Mouse (Mus musculus) heart, embryonic 16.5 days (tissue): Measurements from ENCODE around the gene Pde6g. TPM values are rescaled to one million over a fixed set of nuclear protein-coding genes. Genes with fewer than 3 reads are reported as not detected.

Source experiments
- ATAC-seq: fragments of 200-750 bp; cut with Nextera tagmentation; replicated peaks from 2 replicates; pipeline ENCODE4 v1.8.0; 2017; ENCODE audit warnings: moderate number of reproducible peaks; ENCODE audit not compliant: insufficient read depth, low FRiP score; ENCODE audit errors: extremely low read depth
- H3K27ac ChIP-seq: fragments of 300-500 bp; sonication (generic); 2 replicates; pipeline ENCODE4 v1.5.1; 2014; ENCODE audit warnings: mild to moderate bottlenecking, low read length, control low read depth, moderate library complexity
- H3K27me3 ChIP-seq: fragments of 300-500 bp; sonication (generic); 2 replicates; pipeline ENCODE4 v1.6.1; 2014; ENCODE audit warnings: low read length, mixed read lengths; ENCODE audit not compliant: control insufficient read depth, insufficient read depth
- H3K36me3 ChIP-seq: fragments of 300-500 bp; sonication (generic); 2 replicates; pipeline ENCODE4 v1.6.1; 2014; ENCODE audit not compliant: control insufficient read depth, insufficient read depth
- H3K4me1 ChIP-seq: fragments of 300-500 bp; sonication (generic); 2 replicates; pipeline ENCODE4 v1.6.1; 2014; ENCODE audit warnings: low read length, mixed read lengths; ENCODE audit not compliant: control insufficient read depth, insufficient read depth
- H3K4me2 ChIP-seq: fragments of 300-500 bp; sonication (generic); 2 replicates; pipeline ENCODE4 v1.6.1; 2014; ENCODE audit warnings: low read depth, mild to moderate bottlenecking, control low read depth, low read length
- H3K4me3 ChIP-seq: fragments of 300-500 bp; sonication (generic); 2 replicates; pipeline ENCODE4 v1.5.1; 2014; ENCODE audit warnings: mild to moderate bottlenecking, control low read depth, low read length
- H3K9ac ChIP-seq: fragments of 300-500 bp; sonication (generic); 2 replicates; pipeline ENCODE4 v1.6.1; 2014; ENCODE audit warnings: low read length, control low read depth
- H3K9me3 ChIP-seq: fragments of 300-500 bp; sonication (generic); replicated peaks from 2 replicates; pipeline ENCODE4 v1.6.1; 2016; ENCODE audit warnings: low read length; ENCODE audit not compliant: control insufficient read depth
- WGBS: fragments of 180-500 bp; shearing (Covaris S2); extraction: QIAGEN DNeasy Blood & Tissue Kit; methylation state at CpG from one replicate; pipeline ENCODE4 v1.1.7; 2014; 5-methylcytosine and 5-hydroxymethylcytosine counted together
- polyA plus RNA-seq: library from polyadenylated mRNA; unstranded; fragments of >200 nt; fragmentation: Nextera tagmentation; extraction: Ambion mirVana; gene quantifications from 2 replicates; pipeline ENCODE4 v1.2.1, GENCODE M21; 2015

The Pde6g gene
- polyA plus RNA-seq, 1 experiment from 2014 or later: 0.28 TPM

DNA sequence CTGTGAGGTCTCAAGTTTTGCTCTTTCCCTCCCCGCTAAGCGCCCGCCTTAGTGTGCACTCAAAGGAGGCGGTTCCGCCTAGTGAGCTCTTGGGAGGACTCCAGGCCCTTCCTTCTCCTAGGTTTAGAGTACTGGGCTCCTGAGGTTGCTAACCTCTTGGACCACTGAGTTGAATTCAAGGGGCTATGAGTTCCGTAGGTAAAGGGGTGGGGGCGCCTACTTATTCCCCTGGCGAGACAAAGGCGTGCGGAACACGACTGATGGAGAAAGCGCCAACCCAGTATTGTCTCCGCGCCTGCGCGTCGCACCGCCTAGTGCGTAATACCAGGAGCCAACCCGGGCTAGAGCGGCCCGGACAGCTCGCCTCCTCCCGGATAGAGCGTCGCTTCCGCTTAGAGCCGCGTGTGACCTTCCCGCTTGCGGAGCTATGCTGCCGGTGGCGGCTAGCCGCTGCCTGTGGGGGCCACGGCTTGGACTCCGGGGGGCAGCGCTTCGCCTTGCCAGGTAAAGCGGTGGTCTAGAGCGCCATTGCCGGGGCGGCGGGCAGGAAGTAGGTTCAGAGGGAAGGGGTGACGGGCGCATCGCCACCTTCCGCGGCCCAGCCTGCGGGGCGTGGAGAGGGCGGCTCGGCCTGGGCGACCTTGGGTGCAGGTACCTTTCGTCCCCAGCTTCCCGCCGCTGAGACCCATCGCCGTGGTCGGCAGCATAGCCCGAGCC, 31.1 kb upstream of the Pde6g start, which contains the start of gene Mrpl12:
Mrpl12 (plus strand) TSS at position 349 of the 717 bp plus-strand sequence.
- peak within 1 kb of the TSS; percentile 97 for H3K4me3 ChIP-seq
- peak within 1 kb of the TSS; percentile 89 for H3K27ac ChIP-seq
- H3K9me3 ChIP-seq: no peaks in the 10 kb centered on the region
- peak within 1 kb of the TSS; percentile 96 for H3K9ac ChIP-seq
- H3K27me3 ChIP-seq: no peaks in the 10 kb centered on the region
- H3K36me3 ChIP-seq: peaks cover 50% of the 10 kb centered on the region
- H3K4me2 ChIP-seq: peak within 1 kb of the TSS; percentile 80
- 1% methylated on average over 60 of the region's 60 CpGs for WGBS
- peaks cover 15% of the 10 kb centered on the region for H3K4me1 ChIP-seq
- peak; percentile 94 for ATAC-seq

DNA sequence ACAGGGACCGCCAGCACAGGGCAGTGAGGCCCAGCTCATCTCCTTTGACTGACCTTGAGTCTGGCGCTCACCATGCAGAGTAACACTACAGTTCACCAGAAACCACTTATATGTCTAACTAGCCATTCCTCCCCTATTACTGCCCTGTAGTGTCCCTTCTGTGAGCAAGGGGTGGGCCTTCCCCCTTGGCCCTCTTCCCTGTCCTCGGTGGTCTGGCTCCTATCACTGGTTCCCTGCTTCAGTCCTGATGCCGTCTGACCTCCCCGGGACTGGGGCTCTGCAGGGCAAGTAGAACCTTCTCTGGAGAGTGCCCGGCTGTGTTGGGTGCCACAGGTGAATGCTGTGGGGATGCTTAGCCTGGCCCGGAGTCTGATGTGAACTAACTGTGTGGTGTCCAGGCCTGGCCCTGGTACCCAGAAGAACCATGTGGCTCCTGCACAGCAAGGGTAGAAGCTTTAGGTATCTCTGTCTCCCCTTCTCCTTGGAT, 30.2 kb upstream of the Pde6g start:
- H3K4me2 ChIP-seq: peak overlapping the region; percentile 80
- no peak overlapping the region; the same call in 1 of the 2 replicates for H3K27ac ChIP-seq
- H3K4me3 ChIP-seq: no peak overlapping the region; the same call in 1 of the 2 replicates
- ATAC-seq: no peak
- H3K9me3 ChIP-seq: no peaks in the 10 kb centered on the region
- H3K36me3 ChIP-seq: peaks cover 54% of the 10 kb centered on the region
- WGBS: 81% methylated on average over 7 of the region's 7 CpGs
- no peaks in the 10 kb centered on the region for H3K27me3 ChIP-seq
- H3K4me1 ChIP-seq: peaks cover 14% of the 10 kb centered on the region
- peak overlapping the region; percentile 96 for H3K9ac ChIP-seq

DNA sequence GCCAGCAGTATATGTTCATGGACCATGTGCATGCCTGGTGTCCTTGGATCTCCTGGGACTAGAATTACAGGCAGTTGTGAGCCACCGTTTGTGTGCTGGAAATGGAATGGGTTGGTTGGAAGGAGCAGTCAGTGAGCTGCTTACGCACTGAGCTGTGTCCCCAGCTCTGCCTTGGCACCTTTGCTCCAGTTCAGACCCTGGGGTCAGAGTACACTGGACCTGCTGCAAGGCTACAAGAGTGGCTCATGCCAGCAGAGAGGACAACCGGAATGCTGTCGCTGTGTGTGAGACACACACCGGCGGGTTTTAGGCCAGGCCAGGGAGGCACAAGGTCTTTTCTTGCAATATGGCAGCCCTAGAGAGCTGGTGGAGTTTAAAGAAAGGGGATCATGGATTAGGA, 18.8 kb upstream of the Pde6g start:
- ATAC-seq: no peak

DNA sequence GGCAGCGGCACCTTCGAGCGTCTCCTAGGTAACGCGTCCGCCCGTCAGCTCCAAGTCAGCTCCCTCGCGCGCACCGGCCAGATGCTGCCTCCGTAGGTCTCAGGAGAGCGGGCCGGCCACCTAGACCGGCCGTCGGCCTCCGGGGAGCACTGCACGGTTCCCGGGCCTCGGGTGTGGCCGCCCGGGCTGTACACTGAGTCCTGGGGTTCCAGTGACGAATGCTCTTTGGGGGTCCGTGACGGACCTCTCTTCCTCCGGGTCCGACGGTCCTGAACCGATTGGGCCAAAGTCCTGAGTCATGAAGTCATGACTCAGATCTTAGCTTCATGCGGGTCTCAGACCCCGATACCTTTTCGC, 14.4 kb upstream of the Pde6g start:
- WGBS: 1% methylated on average over 33 of the region's 33 CpGs

More for the DNA sequence above, 18.8 kb upstream of the Pde6g start:
- no peak overlapping the region for H3K4me2 ChIP-seq
- H3K27ac ChIP-seq: no peak overlapping the region
- H3K27me3 ChIP-seq: no peaks in the 10 kb centered on the region
- WGBS: 95% methylated on average over 6 of the region's 6 CpGs
- no peaks in the 10 kb centered on the region for H3K9me3 ChIP-seq
- H3K4me3 ChIP-seq: no peak overlapping the region
- H3K4me1 ChIP-seq: peaks cover 8% of the 10 kb centered on the region
- no peak overlapping the region for H3K9ac ChIP-seq
- H3K36me3 ChIP-seq: peaks cover 46% of the 10 kb centered on the region

DNA sequence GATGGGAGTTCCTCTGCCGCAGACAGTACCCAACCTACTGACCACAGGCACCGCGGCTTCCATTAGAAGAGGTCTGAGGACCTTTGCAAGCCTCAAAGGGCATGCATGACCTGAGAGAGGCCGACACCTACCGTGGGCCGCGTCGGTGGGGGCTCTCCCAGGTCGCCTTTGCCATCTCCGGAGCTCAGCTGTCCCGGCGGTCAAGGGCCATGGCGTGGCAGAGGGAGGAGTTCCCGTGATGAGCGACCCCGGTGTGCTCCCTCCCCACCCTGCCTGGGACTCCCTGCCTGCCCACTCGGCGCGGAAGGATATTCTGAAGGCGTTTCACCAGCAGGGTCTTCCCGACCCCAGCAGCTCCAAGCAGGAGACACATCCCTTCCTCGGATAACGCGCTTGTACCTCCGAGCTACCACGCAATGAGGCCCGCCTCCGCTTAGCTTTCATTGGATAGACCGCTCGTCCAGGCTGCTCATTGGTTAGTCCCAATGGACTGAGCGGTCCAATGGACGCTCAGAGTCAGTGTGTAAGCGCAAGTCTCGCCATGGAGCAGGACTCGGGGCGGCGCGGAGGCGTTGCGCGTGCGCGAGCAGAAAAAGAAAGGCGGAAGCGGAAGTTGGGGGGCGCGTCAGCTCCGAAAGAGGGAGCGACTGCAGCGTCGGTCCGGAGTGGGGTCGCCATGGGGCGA, 13.9 kb upstream of the Pde6g start, which contains the start of gene Arl16:
Arl16 (minus strand) TSS at position 557 of the 685 bp plus-strand sequence.
- peaks cover 20% of the 10 kb centered on the region for H3K4me1 ChIP-seq
- peak; percentile 100 for ATAC-seq
- H3K4me3 ChIP-seq: peak within 1 kb of the TSS; percentile 93
- no peaks in the 10 kb centered on the region for H3K27me3 ChIP-seq
- peaks cover 18% of the 10 kb centered on the region for H3K36me3 ChIP-seq
- H3K9ac ChIP-seq: peak within 1 kb of the TSS; percentile 88
- peak within 1 kb of the TSS; percentile 95 for H3K4me2 ChIP-seq
- H3K27ac ChIP-seq: peak within 1 kb of the TSS; percentile 56
- H3K9me3 ChIP-seq: no peaks in the 10 kb centered on the region
- under 1% methylated on average over 51 of the region's 54 CpGs for WGBS

More for the DNA sequence above, 14.4 kb upstream of the Pde6g start:
- peak; percentile 28 for ATAC-seq
- H3K27me3 ChIP-seq: no peaks in the 10 kb centered on the region
- no peaks in the 10 kb centered on the region for H3K9me3 ChIP-seq
- H3K27ac ChIP-seq: no peak overlapping the region
- H3K36me3 ChIP-seq: peaks cover 22% of the 10 kb centered on the region
- H3K4me1 ChIP-seq: peaks cover 20% of the 10 kb centered on the region
- H3K4me2 ChIP-seq: peak overlapping the region; percentile 95
- peak overlapping the region; percentile 88 for H3K9ac ChIP-seq
- peak overlapping the region; percentile 93 for H3K4me3 ChIP-seq

DNA sequence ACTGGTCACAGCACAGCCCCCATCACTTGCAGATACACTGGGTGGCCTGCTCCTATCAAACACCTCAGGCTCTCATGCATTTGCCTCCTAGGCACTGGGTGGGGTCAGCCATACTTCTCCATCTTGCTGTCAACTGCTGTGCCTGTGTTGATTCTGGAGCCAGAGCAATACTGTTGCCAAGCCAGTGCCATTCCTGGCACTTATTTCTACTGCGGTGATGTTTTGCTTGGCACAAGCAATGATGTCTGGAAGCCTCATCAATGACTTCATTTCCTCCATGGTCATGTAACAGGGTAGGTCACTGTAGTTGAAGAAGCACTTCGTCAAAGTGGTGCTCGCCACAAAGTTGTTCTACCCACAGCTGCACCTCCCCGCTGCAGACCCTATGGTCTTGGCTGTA, 12.2 kb upstream of the Pde6g start:
- no peak overlapping the region for H3K27ac ChIP-seq
- H3K36me3 ChIP-seq: peaks cover 19% of the 10 kb centered on the region
- H3K4me2 ChIP-seq: no peak overlapping the region
- H3K4me1 ChIP-seq: peaks cover 20% of the 10 kb centered on the region
- no peaks in the 10 kb centered on the region for H3K9me3 ChIP-seq
- H3K9ac ChIP-seq: no peak overlapping the region
- no peak overlapping the region for H3K4me3 ChIP-seq
- no peaks in the 10 kb centered on the region for H3K27me3 ChIP-seq
- WGBS: 71% methylated on average over 4 of the region's 4 CpGs
- ATAC-seq: no peak

DNA sequence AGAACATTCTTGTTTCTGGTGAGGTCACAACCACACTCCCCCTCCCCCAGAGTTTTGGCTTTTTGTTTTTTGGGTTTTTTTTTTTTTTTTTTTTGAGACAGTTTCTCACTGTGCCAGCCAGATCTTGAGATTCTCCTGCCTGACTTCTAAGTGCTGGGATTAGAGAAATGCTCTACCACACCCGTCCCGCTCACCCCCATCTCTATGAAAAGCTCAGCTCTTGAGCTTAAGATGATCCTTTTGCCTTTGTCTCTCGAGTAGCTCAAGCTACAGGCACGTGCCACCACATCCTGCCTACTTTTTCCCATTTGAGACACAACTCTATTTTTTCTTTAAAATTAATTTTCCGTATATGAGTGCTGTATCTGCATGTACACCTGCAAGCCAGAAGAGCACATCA, 11.1 kb upstream of the Pde6g start:
- Histone ChIP-seq H3K36me3 (peaks cover 18% of the 10 kb centered on the region), H3K4me1 (peaks cover 20% of the 10 kb centered on the region), H3K9me3 (no peaks in the 10 kb centered on the region), H3K27ac (no peak overlapping the region), H3K4me2 (no peak overlapping the region), H3K9ac (no peak overlapping the region), H3K4me3 (no peak overlapping the region), H3K27me3 (no peaks in the 10 kb centered on the region)
- no peak for ATAC-seq
- WGBS: 85% methylated on average over 5 of the region's 5 CpGs

DNA sequence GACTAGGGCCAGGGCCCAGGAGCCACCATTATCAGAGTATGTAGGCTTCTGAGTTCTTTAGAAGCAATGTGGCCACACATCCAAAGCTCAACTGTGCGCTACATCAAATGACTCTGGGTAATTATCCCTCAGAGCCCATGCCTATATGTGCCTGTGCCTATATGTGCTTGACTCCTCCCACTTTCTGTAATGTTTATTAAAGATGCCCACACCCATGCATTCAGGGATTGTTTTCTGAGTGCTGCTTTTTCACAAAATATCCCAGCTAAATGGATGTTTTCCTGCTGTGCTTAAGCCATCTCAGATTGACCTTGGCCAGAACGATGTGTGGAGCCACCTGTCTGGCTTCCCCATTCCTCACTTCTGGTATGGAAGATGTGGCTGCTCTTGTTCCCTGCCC, 10.2 kb upstream of the Pde6g start:
- ATAC-seq: no peak
- Histone ChIP-seq H3K9ac (no peak overlapping the region), H3K27ac (no peak overlapping the region), H3K4me3 (no peak overlapping the region), H3K9me3 (no peaks in the 10 kb centered on the region), H3K4me1 (peaks cover 24% of the 10 kb centered on the region), H3K36me3 (peaks cover 18% of the 10 kb centered on the region), H3K4me2 (no peak overlapping the region), H3K27me3 (no peaks in the 10 kb centered on the region)
- WGBS: 87% methylated on average over 2 of the region's 2 CpGs
